Mouse (Mus musculus): ENCODE measurements around the gene Cpsf7.

Gene Cpsf7

GRCm38 (mm10) chr19:10560108-10560507, 35.0 kb downstream of the Cpsf7 start:
- DNase-seq (ENCODE audit: low spot score in 2 of 2): no peak

- no peak for DNase-seq (ENCODE audit: low spot score in 2 of 2)
Observed at GRCm38 (mm10) chr19:10561558-10562314, 36.7 kb downstream of the Cpsf7 start.

- DNase-seq (ENCODE audit: low spot score in 2 of 2): no peak
Observed at GRCm38 (mm10) chr19:10562351-10562750, 37.3 kb downstream of the Cpsf7 start.

- no peak for DNase-seq (ENCODE audit: low spot score in 2 of 2)
Observed at GRCm38 (mm10) chr19:10564278-10564677, 39.2 kb downstream of the Cpsf7 start.

GRCm38 (mm10) chr19:10565217-10565616, 40.2 kb downstream of the Cpsf7 start:
- no peak for DNase-seq (ENCODE audit: low spot score in 2 of 2)

GRCm38 (mm10) chr19:10569627-10570026, 44.6 kb downstream of the Cpsf7 start:
- no peak for DNase-seq (ENCODE audit: low spot score in 2 of 2)

- DNase-seq (ENCODE audit: low spot score in 2 of 2): peak; percentile 85 to 90
Observed at GRCm38 (mm10) chr19:10576690-10577561, 51.9 kb downstream of the Cpsf7 start, which contains the start of the genes Cyb561a3 and Tmem138. Gene Cyb561a3, plus strand, starts transcription at chr19:10577172. Gene Tmem138, minus strand, starts transcription at chr19:10577362.

- DNase-seq (ENCODE audit: low spot score in 2 of 2): no peak
Observed at GRCm38 (mm10) chr19:10580102-10580501, 55.0 kb downstream of the Cpsf7 start.

- no peak for DNase-seq (ENCODE audit: low spot score in 2 of 2)
Observed at GRCm38 (mm10) chr19:10580761-10581160, 55.7 kb downstream of the Cpsf7 start.

- DNase-seq (ENCODE audit: low spot score in 2 of 2): no peak
Observed at GRCm38 (mm10) chr19:10581984-10582383, 56.9 kb downstream of the Cpsf7 start.

- DNase-seq (ENCODE audit: low spot score in 2 of 2): no peak
Observed at GRCm38 (mm10) chr19:10583550-10584146, 58.6 kb downstream of the Cpsf7 start.

GRCm38 (mm10) chr19:10585112-10585511, 60.0 kb downstream of the Cpsf7 start:
- no peak for DNase-seq (ENCODE audit: low spot score in 2 of 2)

- DNase-seq (ENCODE audit: low spot score in 2 of 2): no peak
Observed at GRCm38 (mm10) chr19:10587231-10587630, 62.2 kb downstream of the Cpsf7 start.

- no peak for DNase-seq (ENCODE audit: low spot score in 2 of 2)
Observed at GRCm38 (mm10) chr19:10589127-10589857, 64.2 kb downstream of the Cpsf7 start.

GRCm38 (mm10) chr19:10590301-10590700, 65.2 kb downstream of the Cpsf7 start:
- DNase-seq (ENCODE audit: low spot score in 2 of 2): no peak

- DNase-seq (ENCODE audit: low spot score in 2 of 2): no peak
Observed at GRCm38 (mm10) chr19:10591659-10592377, 66.8 kb downstream of the Cpsf7 start.

Measured in frontal cortex, postnatal 25 days (tissue).